Mouse (Mus musculus) mature B cell (primary cell): ENCODE results near the gene Syt7.

Experiments used
- in situ Hi-C: fragments of 300-500 bp; cut with MboI; formaldehyde crosslinking; loops from 2 replicates; pipeline ENCODE4 v1.14.3; 2019

The Syt7 gene

GRCm38 (mm10) chr19:10425484-10426270 lies 36.8 kb downstream of the Syt7 start:
- in situ Hi-C loops: no loop called here

GRCm38 (mm10) chr19:10426312-10426711 lies 37.4 kb downstream of the Syt7 start:
- in situ Hi-C loops: no loop called here

GRCm38 (mm10) chr19:10426793-10427192 lies 37.9 kb downstream of the Syt7 start:
- in situ Hi-C loops: no loop called here

GRCm38 (mm10) chr19:10427431-10427830 lies 38.5 kb downstream of the Syt7 start:
- in situ Hi-C loops: no loop called here

GRCm38 (mm10) chr19:10429371-10429770 lies 40.5 kb downstream of the Syt7 start:
- in situ Hi-C loops: no loop called here

- in situ Hi-C loops: no loop called here
Measured at GRCm38 (mm10) chr19:10431410-10431809, 42.5 kb downstream of the Syt7 start.

- in situ Hi-C loops: no loop called here
Measured at GRCm38 (mm10) chr19:10431841-10432240, 43.0 kb downstream of the Syt7 start.

GRCm38 (mm10) chr19:10433225-10433624 lies 44.3 kb downstream of the Syt7 start:
- in situ Hi-C loops: no loop called here

GRCm38 (mm10) chr19:10433879-10434540 lies 45.1 kb downstream of the Syt7 start:
- in situ Hi-C loops: no loop called here

- in situ Hi-C loops: no loop called here
Measured at GRCm38 (mm10) chr19:10434927-10435326, 46.0 kb downstream of the Syt7 start.

- in situ Hi-C loops: no loop called here
Measured at GRCm38 (mm10) chr19:10435908-10436307, 47.0 kb downstream of the Syt7 start.

GRCm38 (mm10) chr19:10436726-10437125 lies 47.8 kb downstream of the Syt7 start:
- in situ Hi-C loops: no loop called here

GRCm38 (mm10) chr19:10437521-10437920 lies 48.6 kb downstream of the Syt7 start:
- in situ Hi-C loops: no loop called here

- in situ Hi-C loops: loop anchor here (5.0 kb wide), 1 partner anchor 37 kb away; the partner anchor contains the start of gene Ppp1r32
Measured at GRCm38 (mm10) chr19:10444685-10445369, 55.9 kb downstream of the Syt7 start.

GRCm38 (mm10) chr19:10448275-10448674 lies 59.4 kb downstream of the Syt7 start:
- in situ Hi-C loops: no loop called here

GRCm38 (mm10) chr19:10449190-10449589 lies 60.3 kb downstream of the Syt7 start:
- in situ Hi-C loops: no loop called here

GRCm38 (mm10) chr19:10449708-10450107 lies 60.8 kb downstream of the Syt7 start:
- in situ Hi-C loops: no loop called here

- in situ Hi-C loops: no loop called here
Measured at GRCm38 (mm10) chr19:10454718-10455436, 66.0 kb downstream of the Syt7 start.

- in situ Hi-C loops: no loop called here
Measured at GRCm38 (mm10) chr19:10455437-10455806, 66.5 kb downstream of the Syt7 start.

- in situ Hi-C loops: no loop called here
Measured at GRCm38 (mm10) chr19:10456752-10457483, 68.0 kb downstream of the Syt7 start, which contains the start of gene Lrrc10b. Gene Lrrc10b, minus strand, starts transcription at chr19:10457473.

GRCm38 (mm10) chr19:10457484-10457800 lies 68.6 kb downstream of the Syt7 start:
- in situ Hi-C loops: no loop called here
